Mouse (Mus musculus): ENCODE data around the gene Pigp.

Gene Pigp

GRCm38 (mm10) chr16:94371301-94371931, at the start of gene Pigp:
Pigp (minus strand) TSS chr16:94371842.
- in situ Hi-C loops (cut with MboI, MseI), result no loop called here

- in situ Hi-C loops (cut with MboI, MseI), result no loop called here
Measured at GRCm38 (mm10) chr16:94420498-94420897, 48.9 kb upstream of the Pigp start.

- in situ Hi-C loops (cut with MboI, MseI), result no loop called here
Measured at GRCm38 (mm10) chr16:94414151-94414550, 42.5 kb upstream of the Pigp start.

- in situ Hi-C loops (cut with MboI, MseI), result no loop called here
Measured at GRCm38 (mm10) chr16:94412760-94413159, 41.1 kb upstream of the Pigp start.

- in situ Hi-C loops (cut with MboI, MseI), result no loop called here
Measured at GRCm38 (mm10) chr16:94412198-94412597, 40.6 kb upstream of the Pigp start.

GRCm38 (mm10) chr16:94411287-94411686, 39.6 kb upstream of the Pigp start:
- in situ Hi-C loops (cut with MboI, MseI), result no loop called here

GRCm38 (mm10) chr16:94402185-94402584, 30.5 kb upstream of the Pigp start:
- in situ Hi-C loops (cut with MboI, MseI), result no loop called here

- in situ Hi-C loops (cut with MboI, MseI), result no loop called here
Measured at GRCm38 (mm10) chr16:94401636-94402035, 30.0 kb upstream of the Pigp start.

GRCm38 (mm10) chr16:94399141-94399540, 27.5 kb upstream of the Pigp start:
- in situ Hi-C loops (cut with MboI, MseI), result no loop called here

- in situ Hi-C loops (cut with MboI, MseI), result no loop called here
Measured at GRCm38 (mm10) chr16:94396641-94397040, 25.0 kb upstream of the Pigp start.

- in situ Hi-C loops (cut with MboI, MseI), result no loop called here
Measured at GRCm38 (mm10) chr16:94395051-94395450, 23.4 kb upstream of the Pigp start.

- in situ Hi-C loops (cut with MboI, MseI), result no loop called here
Measured at GRCm38 (mm10) chr16:94392299-94392698, 20.7 kb upstream of the Pigp start.

GRCm38 (mm10) chr16:94387690-94388089, 16.0 kb upstream of the Pigp start:
- in situ Hi-C loops (cut with MboI, MseI), result loop anchor here in 1 of 2 experiments (10.0 kb wide), 1 partner anchor 1733 kb away; no protein-coding TSS in a partner anchor

GRCm38 (mm10) chr16:94383277-94383676, 11.6 kb upstream of the Pigp start:
- in situ Hi-C loops (cut with MboI, MseI), result loop anchor here in 1 of 2 experiments (10.0 kb wide), 1 partner anchor 1728 kb away; no protein-coding TSS in a partner anchor

- in situ Hi-C loops (cut with MboI, MseI), result no loop called here
Measured at GRCm38 (mm10) chr16:94379386-94379785, 7.7 kb upstream of the Pigp start.

GRCm38 (mm10) chr16:94370915-94371300, 734 bp downstream of the Pigp start:
- in situ Hi-C loops (cut with MboI, MseI), result no loop called here

GRCm38 (mm10) chr16:94370173-94370914, 1.3 kb downstream of the Pigp start, which contains the start of gene Ttc3:
Ttc3 (plus strand) TSS chr16:94370618.
- in situ Hi-C loops (cut with MboI, MseI), result no loop called here

- in situ Hi-C loops (cut with MboI, MseI), result no loop called here
Measured at GRCm38 (mm10) chr16:94369596-94370172, 2.0 kb downstream of the Pigp start.

- in situ Hi-C loops (cut with MboI, MseI), result no loop called here
Measured at GRCm38 (mm10) chr16:94365435-94365834, 6.2 kb downstream of the Pigp start.

GRCm38 (mm10) chr16:94363814-94364213, 7.8 kb downstream of the Pigp start:
- in situ Hi-C loops (cut with MboI, MseI), result no loop called here

GRCm38 (mm10) chr16:94362174-94362873, 9.3 kb downstream of the Pigp start:
- in situ Hi-C loops (cut with MboI, MseI), result no loop called here
